Mouse (Mus musculus) stomach, embryonic 14.5 days (tissue): ENCODE results near the gene Slc35c1. TPM values are rescaled to one million over a fixed set of nuclear protein-coding genes. Genes with fewer than 3 reads are reported as not detected.
"Not testable (repeated sequence)": the region's sequence is repeated elsewhere in the genome, so short reads cannot be mapped to it uniquely, and the experiment has no call there.

Source experiments
- ATAC-seq: fragments of 200-750 bp; cut with Nextera tagmentation; 2 replicates; pipeline ENCODE4 v1.8.0; 2017; ENCODE audit warnings: low read depth, moderate TSS enrichment; ENCODE audit not compliant: insufficient number of reproducible peaks, insufficient read depth, low FRiP score
- H3K27ac ChIP-seq: fragments of 300-500 bp; sonication (generic); 2 replicates; pipeline ENCODE4 v1.5.1; 2014; ENCODE audit warnings: mild to moderate bottlenecking, low read length, moderate library complexity, mixed read lengths
- H3K27me3 ChIP-seq: fragments of 300-500 bp; sonication (generic); 2 replicates; pipeline ENCODE4 v1.6.1; 2014; ENCODE audit warnings: low read length, control low read depth, mixed read lengths; ENCODE audit not compliant: control insufficient read depth, insufficient read depth
- H3K36me3 ChIP-seq: fragments of 300-500 bp; sonication (generic); 2 replicates; pipeline ENCODE4 v1.6.1; 2014; ENCODE audit warnings: mild to moderate bottlenecking, control low read depth, low read length, moderate library complexity, mixed read lengths; ENCODE audit not compliant: control insufficient read depth, insufficient read depth
- H3K4me1 ChIP-seq: fragments of 300-500 bp; sonication (generic); 2 replicates; pipeline ENCODE4 v1.6.1; 2014; ENCODE audit warnings: low read length, control low read depth, mixed read lengths; ENCODE audit not compliant: control insufficient read depth, insufficient read depth
- H3K4me2 ChIP-seq: fragments of 300-500 bp; sonication (generic); replicated peaks from 2 replicates; pipeline ENCODE4 v1.6.1; 2014; ENCODE audit warnings: low read depth, low read length, control low read depth
- H3K4me3 ChIP-seq: fragments of 300-500 bp; sonication (generic); 2 replicates; pipeline ENCODE4 v1.5.1; 2014; ENCODE audit warnings: low read depth, low read length, control low read depth
- H3K9ac ChIP-seq: fragments of 300-500 bp; sonication (generic); replicated peaks from 2 replicates; pipeline ENCODE4 v1.6.1; 2014; ENCODE audit warnings: low read depth, mild to moderate bottlenecking, control low read depth, low read length, moderate library complexity, mixed read lengths
- H3K9me3 ChIP-seq: fragments of 300-500 bp; sonication (generic); 2 replicates; pipeline ENCODE4 v1.6.1; 2016; ENCODE audit warnings: low read depth, low read length, control low read depth; ENCODE audit not compliant: control insufficient read depth
- WGBS: fragments of 180-500 bp; shearing (Covaris S2); extraction: QIAGEN DNeasy Blood & Tissue Kit; methylation state at CpG from one replicate; pipeline ENCODE4 v1.1.7; 2014; 5-methylcytosine and 5-hydroxymethylcytosine counted together
- polyA plus RNA-seq: library from polyadenylated mRNA; unstranded; fragments of >200 nt; fragmentation: Nextera tagmentation; extraction: Ambion mirVana; gene quantifications from 2 replicates; pipeline ENCODE4 v1.2.1, GENCODE M21; 2014

The Slc35c1 gene
- polyA plus RNA-seq, 1 experiment from 2014 or later, result 19.2 TPM

- no peak for ATAC-seq
- H3K4me1 ChIP-seq, result 0 out of 2 replicates have a peak, but pooled peaks cover 3% of the 10 kb centered on the region
- H3K36me3 ChIP-seq, result no peaks in the 10 kb centered on the region
- no peak overlapping the region for H3K9ac ChIP-seq
- H3K27me3 ChIP-seq, result peaks cover 3% of the 10 kb centered on the region; the same call in 1 of the 2 replicates
- no peak overlapping the region for H3K27ac ChIP-seq
- no peaks in the 10 kb centered on the region for H3K9me3 ChIP-seq
- peak overlapping the region; percentile 3; the same call in 1 of the 2 replicates for H3K4me3 ChIP-seq
- H3K4me2 ChIP-seq, result peak overlapping the region; percentile 22
- WGBS, result 35% methylated on average over 23 of the region's 23 CpGs
Measured at GRCm38 (mm10) chr2:92484256-92485025, 24.1 kb upstream of the Slc35c1 start.

DNA sequence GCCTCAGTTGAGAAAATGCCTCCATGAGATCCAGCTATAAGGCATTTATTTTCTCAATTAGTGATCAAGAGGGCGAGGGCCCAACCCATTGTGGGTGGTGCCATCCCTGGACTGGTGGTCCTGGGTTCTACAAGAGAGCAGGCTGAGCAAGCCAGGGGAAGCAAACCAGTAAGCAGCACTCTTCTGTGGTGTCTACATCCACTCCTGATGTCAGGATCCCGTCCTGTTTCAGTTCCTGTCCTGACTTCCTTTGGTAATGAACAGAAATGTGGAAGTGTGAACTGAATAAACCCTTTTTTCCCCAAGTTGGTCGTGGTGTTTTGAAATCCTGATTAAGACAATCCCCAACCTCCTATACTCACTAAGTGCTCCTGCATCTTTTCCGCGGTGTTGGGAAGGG, 23.2 kb upstream of the Slc35c1 start:
- H3K4me3 ChIP-seq, result no peak overlapping the region
- 0 out of 2 replicates have a peak, but pooled peaks cover 3% of the 10 kb centered on the region for H3K4me1 ChIP-seq
- WGBS, result 50% methylated on average over 5 of the region's 5 CpGs
- no peak overlapping the region for H3K4me2 ChIP-seq
- H3K9me3 ChIP-seq, result no peaks in the 10 kb centered on the region
- H3K36me3 ChIP-seq, result no peaks in the 10 kb centered on the region
- H3K27me3 ChIP-seq, result peaks cover 3% of the 10 kb centered on the region; the same call in 1 of the 2 replicates
- H3K27ac ChIP-seq, result no peak overlapping the region
- no peak for ATAC-seq
- no peak overlapping the region for H3K9ac ChIP-seq

DNA sequence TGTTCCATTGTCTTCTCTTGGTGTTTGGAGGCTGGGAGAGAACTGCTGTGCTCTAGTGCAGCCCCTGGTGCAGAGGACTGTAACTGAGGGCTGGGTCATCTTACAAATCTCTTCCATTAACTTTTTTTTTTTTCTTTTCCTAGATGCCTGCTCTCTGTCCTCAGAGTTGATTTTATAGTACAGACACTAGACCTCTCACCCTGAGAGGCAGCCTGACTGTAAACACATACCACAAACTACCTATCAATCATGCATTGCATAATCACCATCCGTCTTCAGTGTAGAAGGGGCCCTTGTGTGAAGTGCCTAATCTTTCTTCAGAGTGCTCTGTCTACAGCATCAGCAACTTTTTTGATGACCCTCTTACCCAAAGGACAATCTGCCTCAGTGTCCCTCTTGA, 22.2 kb upstream of the Slc35c1 start:
- H3K9me3 ChIP-seq, result no peaks in the 10 kb centered on the region
- ATAC-seq, result no peak
- H3K4me1 ChIP-seq, result 0 out of 2 replicates have a peak, but pooled peaks cover 7% of the 10 kb centered on the region
- no peaks in the 10 kb centered on the region for H3K36me3 ChIP-seq
- H3K9ac ChIP-seq, result no peak overlapping the region
- no peak overlapping the region for H3K27ac ChIP-seq
- 29% methylated on average over 1 of the region's 1 CpGs for WGBS
- peaks cover 3% of the 10 kb centered on the region; the same call in 1 of the 2 replicates for H3K27me3 ChIP-seq
- H3K4me2 ChIP-seq, result no peak overlapping the region
- no peak overlapping the region for H3K4me3 ChIP-seq

DNA sequence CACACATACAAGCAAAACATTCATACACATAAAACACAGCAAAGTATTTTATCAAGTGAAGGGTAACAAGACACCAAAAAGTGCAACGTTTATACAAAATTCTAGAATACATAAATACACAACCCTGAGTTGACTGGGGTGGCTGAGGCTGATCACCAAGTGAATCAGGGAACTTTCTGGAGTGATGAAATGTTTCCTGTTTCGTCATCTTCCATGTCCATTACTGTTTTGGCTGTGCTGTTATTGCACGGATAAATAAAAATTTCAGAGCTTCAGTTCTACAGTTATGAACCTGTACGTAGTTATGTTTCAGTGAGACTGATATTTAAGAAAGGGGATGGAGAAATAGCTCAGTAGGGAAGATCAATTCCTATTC, 18.0 kb upstream of the Slc35c1 start:
- Histone ChIP-seq H3K4me3 (no peak overlapping the region), H3K9ac (no peak overlapping the region)

DNA sequence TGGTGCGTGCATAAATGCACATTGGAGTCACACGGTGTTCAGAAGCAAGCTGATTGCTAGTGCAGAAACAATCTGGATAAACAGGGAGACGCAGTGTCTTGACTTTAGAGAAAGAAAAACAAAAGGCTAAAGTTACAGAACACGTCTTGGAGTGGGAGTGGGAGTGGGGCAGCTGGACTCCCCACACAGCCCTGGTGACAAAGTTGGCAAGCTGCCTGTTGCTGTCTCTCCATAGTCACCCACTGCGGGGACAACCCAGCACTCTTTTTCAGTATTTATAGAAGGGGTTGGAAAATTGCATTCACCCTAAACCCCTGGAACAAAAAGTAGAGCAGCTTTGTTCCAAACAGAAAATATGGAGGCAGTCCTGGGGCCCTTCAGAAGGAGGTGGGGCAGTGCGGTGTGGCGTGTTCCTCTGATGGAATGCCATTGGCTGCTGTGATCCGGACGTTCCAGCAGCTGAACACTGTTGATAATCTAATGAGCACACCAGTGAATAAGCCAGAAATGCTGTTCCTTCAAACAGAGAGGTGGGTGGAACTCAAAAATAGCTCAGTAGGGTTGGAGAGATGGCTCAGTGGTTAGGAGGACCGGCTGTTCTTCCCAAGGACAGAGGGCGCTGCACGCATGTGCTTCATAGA, 17.5 kb upstream of the Slc35c1 start:
- H3K27me3 ChIP-seq, result no peaks in the 10 kb centered on the region
- no peaks in the 10 kb centered on the region for H3K36me3 ChIP-seq
- H3K9me3 ChIP-seq, result no peaks in the 10 kb centered on the region
- H3K4me3 ChIP-seq, result no peak overlapping the region
- H3K27ac ChIP-seq, result 0 out of 2 replicates have a peak overlapping the region, but pooled peaks have one; percentile 55
- no peak overlapping the region for H3K4me2 ChIP-seq
- ATAC-seq, result no peak
- no peak overlapping the region for H3K9ac ChIP-seq
- H3K4me1 ChIP-seq, result 0 out of 2 replicates have a peak, but pooled peaks cover 6% of the 10 kb centered on the region
- 63% methylated on average over 12 of the region's 12 CpGs for WGBS

More for the DNA sequence above, 18.0 kb upstream of the Slc35c1 start:
- no peak for ATAC-seq
- Histone ChIP-seq H3K36me3 (no peaks in the 10 kb centered on the region), H3K27ac (no peak overlapping the region), H3K4me1 (0 out of 2 replicates have a peak, but pooled peaks cover 7% of the 10 kb centered on the region), H3K27me3 (no peaks in the 10 kb centered on the region), H3K9me3 (no peaks in the 10 kb centered on the region), H3K4me2 (no peak overlapping the region)
- WGBS, result 76% methylated on average over 4 of the region's 4 CpGs

DNA sequence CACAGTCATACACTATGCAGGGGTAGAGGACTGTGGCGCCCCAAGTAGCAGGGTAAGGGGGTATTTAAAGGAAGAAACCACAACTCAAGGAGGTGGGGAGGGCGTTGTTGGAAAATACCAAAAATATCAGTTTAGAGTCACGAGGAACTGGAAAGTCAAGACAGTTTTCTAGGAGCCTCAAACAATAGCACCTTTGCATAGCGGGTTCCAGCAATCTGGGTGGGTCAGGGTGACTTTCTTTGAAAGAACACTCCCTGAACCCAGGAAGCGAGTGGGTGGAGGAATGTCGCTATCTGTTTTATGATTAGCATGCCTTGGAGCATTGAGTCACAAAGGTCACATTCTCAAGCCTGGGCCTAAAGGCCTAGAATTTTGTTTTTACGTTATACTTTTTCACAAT, 16.2 kb upstream of the Slc35c1 start:
- ATAC-seq, H3K36me3 ChIP-seq, H3K27ac ChIP-seq, H3K4me1 ChIP-seq, H3K4me3 ChIP-seq, H3K4me2 ChIP-seq, H3K27me3 ChIP-seq, H3K9me3 ChIP-seq, H3K9ac ChIP-seq: not testable (repeated sequence)
- WGBS, result 79% methylated on average over 7 of the region's 7 CpGs

GRCm38 (mm10) chr2:92475711-92476110, 15.4 kb upstream of the Slc35c1 start:
- WGBS, result 55% methylated on average over 2 of the region's 2 CpGs
- H3K4me1 ChIP-seq, result 0 out of 2 replicates have a peak, but pooled peaks cover 3% of the 10 kb centered on the region
- H3K9me3 ChIP-seq, result no peaks in the 10 kb centered on the region
- no peak overlapping the region for H3K27ac ChIP-seq
- H3K9ac ChIP-seq, result no peak overlapping the region
- no peak overlapping the region for H3K4me2 ChIP-seq
- no peaks in the 10 kb centered on the region for H3K27me3 ChIP-seq
- no peak overlapping the region for H3K4me3 ChIP-seq
- no peak for ATAC-seq
- H3K36me3 ChIP-seq, result no peaks in the 10 kb centered on the region

DNA sequence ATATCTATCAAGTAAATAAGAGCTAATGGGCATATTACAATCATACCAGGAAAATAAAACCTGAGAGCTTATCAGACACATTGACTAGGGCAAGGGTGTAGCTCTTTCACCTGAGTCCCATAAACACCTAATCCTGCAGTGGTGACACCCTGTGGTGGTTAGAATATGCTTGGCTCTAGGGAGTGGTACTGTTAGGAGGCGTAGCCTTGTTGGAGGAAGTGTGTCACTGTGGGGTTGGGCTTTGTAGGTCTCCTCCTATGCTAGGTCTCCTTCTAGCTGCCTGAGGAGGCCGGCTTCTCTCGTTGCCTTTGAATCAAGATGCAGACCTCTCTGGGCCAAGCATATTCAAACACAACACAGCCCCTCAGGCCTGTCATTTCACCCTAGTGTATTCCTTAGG, 14.6 kb upstream of the Slc35c1 start:
- WGBS, result 76% methylated on average over 3 of the region's 3 CpGs
- no peak for ATAC-seq

More for the DNA sequence above, 14.6 kb upstream of the Slc35c1 start:
- no peak overlapping the region for H3K4me3 ChIP-seq
- no peak overlapping the region for H3K27ac ChIP-seq
- H3K9me3 ChIP-seq, result no peaks in the 10 kb centered on the region
- H3K36me3 ChIP-seq, result no peaks in the 10 kb centered on the region
- no peak overlapping the region for H3K4me2 ChIP-seq
- no peaks in the 10 kb centered on the region for H3K27me3 ChIP-seq
- 0 out of 2 replicates have a peak, but pooled peaks cover 3% of the 10 kb centered on the region for H3K4me1 ChIP-seq
- no peak overlapping the region for H3K9ac ChIP-seq
